Mouse (Mus musculus) heart, postnatal 25 days (tissue): ENCODE data around the gene Gm20481. TPM values are rescaled to one million over a fixed set of nuclear protein-coding genes. Genes with fewer than 3 reads are reported as not detected.
A peak's percentile ranks its signal among the peaks of the same experiment; 100 is the strongest.

Experiments
- DNase-seq: peaks from one replicate; pipeline ENCODE4 v3.0.0; 2022; ENCODE audit warnings: low spot score
- intact Hi-C: fragments of 180-260 bp; cut with DNase I; formaldehyde crosslinking; loops from one replicate; pipeline ENCODE4 v1.15.1; 2025
- total RNA-seq, 2 experiments: library from RNA; stranded (reverse); gene quantifications; 2 replicates each; pipeline ENCODE4 v1.2.3; 2021

Gm20481 gene
- total RNA-seq, 2 experiments from 2014 or later, result not detected

DNA sequence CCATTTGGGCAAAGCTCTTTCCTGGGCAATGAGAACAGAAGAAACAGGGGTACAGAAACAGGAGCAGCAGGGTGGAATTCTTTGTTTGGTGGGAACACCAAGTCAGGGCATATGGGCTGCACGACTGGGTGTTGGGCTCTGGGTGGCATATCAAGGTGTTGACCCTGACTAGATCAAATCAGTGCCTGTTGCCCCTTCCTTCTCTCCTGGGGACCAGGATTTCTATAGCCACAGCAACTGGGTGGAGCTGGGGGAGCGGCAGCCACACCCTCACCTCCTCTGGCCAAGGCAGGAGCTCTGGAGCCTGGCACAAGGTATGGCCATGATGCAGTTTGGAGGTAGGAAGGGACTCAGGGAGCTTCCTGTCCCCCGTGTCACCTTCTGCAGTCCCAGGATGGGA lies 48.5 kb downstream of the Gm20481 start:
- DNase-seq, result no peak
- intact Hi-C loops, result no loop called here

DNA sequence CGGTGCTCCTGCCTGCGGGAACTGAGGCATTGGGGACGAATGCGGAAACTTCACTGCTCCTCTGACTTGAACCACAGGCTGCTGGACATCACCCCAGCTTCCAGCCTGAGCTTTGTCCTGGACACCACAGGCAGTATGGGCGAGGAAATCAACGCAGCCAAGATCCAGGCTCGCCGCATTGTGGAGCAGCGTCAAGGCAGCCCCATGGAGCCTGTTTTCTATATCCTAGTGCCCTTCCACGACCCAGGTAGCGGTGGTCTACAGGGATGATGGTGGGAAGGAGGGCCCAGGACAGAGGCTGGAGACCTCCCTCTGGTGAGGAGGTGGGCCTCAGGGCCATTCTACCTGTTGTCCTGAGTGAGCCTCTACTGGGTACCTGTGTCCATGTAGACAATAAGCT lies 50.2 kb downstream of the Gm20481 start:
- no peak for DNase-seq
- intact Hi-C loops, result loop anchor here (1.0 to 10.0 kb wide), 3 partner anchors 42 to 215 kb away; partner anchors contain the start of genes Atp6v1g2, Ly6g6d, Ly6g6e and Nfkbil1

DNA sequence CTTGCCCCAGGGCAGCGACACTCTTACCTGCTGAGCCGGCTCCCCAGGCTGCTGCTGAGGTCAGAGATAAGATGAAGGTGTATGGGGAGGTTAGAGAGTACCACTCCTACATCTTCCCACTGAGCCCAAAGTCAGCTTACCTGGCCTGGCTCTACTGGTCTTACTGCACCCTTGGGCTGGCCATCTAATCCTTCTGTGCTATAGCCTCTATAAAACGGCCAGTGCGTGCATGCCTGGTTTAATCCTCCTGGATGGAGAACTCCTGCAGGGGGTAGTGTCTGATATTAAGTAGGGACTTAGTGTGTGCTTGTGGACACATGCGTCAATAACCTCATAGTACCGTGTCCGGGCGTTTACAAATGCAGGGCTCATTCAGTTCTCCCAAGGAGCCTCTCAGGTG lies 50.8 kb downstream of the Gm20481 start:
- intact Hi-C loops, result loop anchor here (1.0 to 10.0 kb wide), 3 partner anchors 42 to 214 kb away; partner anchors contain the start of genes Atp6v1g2, Ly6g6d, Ly6g6e and Nfkbil1
- no peak for DNase-seq

DNA sequence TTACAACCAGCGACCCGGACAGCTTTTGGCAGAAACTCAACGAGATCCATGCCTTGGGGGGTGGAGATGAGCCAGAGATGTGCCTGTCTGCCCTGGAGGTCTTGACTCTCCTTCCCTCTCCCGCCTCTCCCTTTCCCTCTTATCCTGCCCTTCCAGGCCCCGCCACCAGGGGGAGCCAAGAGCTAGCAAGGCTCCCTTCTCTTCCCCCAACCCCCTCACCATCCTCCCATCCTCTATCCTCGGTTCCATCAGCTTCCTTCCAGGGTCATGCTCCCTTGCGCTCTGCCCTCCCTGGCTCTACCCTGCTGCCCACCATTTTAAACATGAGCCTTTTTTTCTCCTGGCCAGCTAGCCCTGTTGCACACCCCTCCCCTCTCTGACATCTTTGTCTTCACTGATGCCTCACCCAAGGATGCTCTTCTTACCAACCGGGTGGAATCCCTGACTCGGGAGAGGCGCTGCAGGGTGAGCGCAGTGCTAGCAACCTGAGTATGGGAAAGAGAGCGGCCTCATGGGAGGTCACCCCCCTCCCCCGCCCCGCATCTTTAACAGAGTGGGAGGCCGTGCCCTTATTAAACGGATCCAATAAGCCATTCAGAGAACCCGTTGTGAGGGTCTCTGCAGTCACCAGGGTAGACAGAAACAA lies 51.6 kb downstream of the Gm20481 start:
- peak; percentile 72 for DNase-seq

More for the DNA sequence above, 51.6 kb downstream of the Gm20481 start:
- intact Hi-C loops, result loop anchor here (1.0 to 10.0 kb wide), 4 partner anchors 38 to 214 kb away; partner anchors contain the start of genes Atp6v1g2, Ddah2, Ly6g6d and Ly6g6e

Other genes with a start within 250 kb of the Gm20481 start
- gene C4b, start 226.0 kb upstream of the Gm20481 start, total RNA-seq, result 10 to 100 TPM; 15.0 to 23.3 TPM
- gene Cyp21a1, start 165.4 kb upstream of the Gm20481 start, total RNA-seq, result not detected
- 10 to 100 TPM in 1 of 2 experiments, 1 to 10 TPM in 1; 9.4 to 12.7 TPM for gene Stk19, start 133.0 kb upstream of the Gm20481 start, total RNA-seq
- gene Dxo, start 132.9 kb upstream of the Gm20481 start, total RNA-seq, result 10 to 100 TPM; 11.1 to 11.6 TPM
- 10 to 100 TPM; 18.4 to 22.6 TPM for gene Skiv2l, start 119.7 kb upstream of the Gm20481 start, total RNA-seq
- 10 to 100 TPM; 15.5 to 16.7 TPM for gene Nelfe, start 119.5 kb upstream of the Gm20481 start, total RNA-seq
- gene Cfb, start 107.4 kb upstream of the Gm20481 start, total RNA-seq, result 1 to 10 TPM; 2.8 to 6.0 TPM
- 1 to 10 TPM; 6.4 to 7.4 TPM for gene Zbtb12, start 90.4 kb upstream of the Gm20481 start, total RNA-seq
- gene Gm20547, start 87.9 kb upstream of the Gm20481 start, total RNA-seq, result under 1 TPM in 1 of 2 experiments, not detected in 1; 0.08 TPM
- gene C2, start 71.6 kb upstream of the Gm20481 start, total RNA-seq, result 1 to 10 TPM; 2.8 to 4.1 TPM
- gene Ehmt2, start 71.4 kb upstream of the Gm20481 start, total RNA-seq, result 10 to 100 TPM; 37.6 to 39.1 TPM
- not detected for gene Slc44a4, start 55.4 kb upstream of the Gm20481 start, total RNA-seq
- 10 to 100 TPM; 12.7 to 14.1 TPM for gene Neu1, start 38.7 kb upstream of the Gm20481 start, total RNA-seq
- 1 to 10 TPM; 1.9 to 6.9 TPM for gene Hspa1b, start 10.7 kb upstream of the Gm20481 start, total RNA-seq
- gene Hspa1a, start 2.2 kb downstream of the Gm20481 start, total RNA-seq, result 1 to 10 TPM; 2.9 to 7.7 TPM
- 1 to 10 TPM; 6.9 to 8.1 TPM for gene Hspa1l, start 2.8 kb downstream of the Gm20481 start, total RNA-seq
- 10 to 100 TPM; 19.0 to 19.1 TPM for gene Lsm2, start 11.9 kb downstream of the Gm20481 start, total RNA-seq
- gene Vars, start 31.1 kb downstream of the Gm20481 start, total RNA-seq, result 10 to 100 TPM; 25.7 to 26.9 TPM
- gene Vwa7, start 46.7 kb downstream of the Gm20481 start, total RNA-seq, result 1 to 10 TPM; 7.3 to 7.7 TPM
- gene Sapcd1, start 58.1 kb downstream of the Gm20481 start, total RNA-seq, result not detected
- 1 to 10 TPM in 1 of 2 experiments, under 1 TPM in 1; 0.57 to 1.3 TPM for gene Msh5, start 76.8 kb downstream of the Gm20481 start, total RNA-seq
- 10 to 100 TPM; 40.0 to 46.1 TPM for gene Clic1, start 80.1 kb downstream of the Gm20481 start, total RNA-seq
- gene Ddah2, start 89.1 kb downstream of the Gm20481 start, total RNA-seq, result 10 to 100 TPM; 27.7 to 31.3 TPM
- not detected for gene Ly6g6c, start 95.5 kb downstream of the Gm20481 start, total RNA-seq
- gene Mpig6b, start 96.3 kb downstream of the Gm20481 start, total RNA-seq, result under 1 TPM; 0.18 to 0.87 TPM
- gene Ly6g6e, start 107.0 kb downstream of the Gm20481 start, total RNA-seq, result not detected
- gene Ly6g6d, start 108.2 kb downstream of the Gm20481 start, total RNA-seq, result under 1 TPM; 0.53 to 0.78 TPM
- gene Ly6g6f, start 115.7 kb downstream of the Gm20481 start, total RNA-seq, result not detected
- gene Abhd16a, start 119.4 kb downstream of the Gm20481 start, total RNA-seq, result 10 to 100 TPM; 47.9 to 57.5 TPM
- not detected for gene Ly6g5c, start 138.4 kb downstream of the Gm20481 start, total RNA-seq
- gene Ly6g5b, start 145.5 kb downstream of the Gm20481 start, total RNA-seq, result under 1 TPM in 1 of 2 experiments, not detected in 1; 0.36 TPM
- 1 to 10 TPM; 6.3 to 9.5 TPM for gene Gpank1, start 151.5 kb downstream of the Gm20481 start, total RNA-seq
- gene Csnk2b, start 152.1 kb downstream of the Gm20481 start, total RNA-seq, result 100 to 1,000 TPM; 155 to 167 TPM
- 10 to 100 TPM; 27.0 to 27.1 TPM for gene D17H6S53E, start 156.5 kb downstream of the Gm20481 start, total RNA-seq
- not detected for gene Apom, start 162.1 kb downstream of the Gm20481 start, total RNA-seq
- 100 to 1,000 TPM; 222 to 232 TPM for gene Bag6, start 165.3 kb downstream of the Gm20481 start, total RNA-seq
- 100 to 1,000 TPM; 135 to 143 TPM for gene Prrc2a, start 195.0 kb downstream of the Gm20481 start, total RNA-seq
- 1 to 10 TPM; 2.3 to 3.5 TPM for gene Aif1, start 206.2 kb downstream of the Gm20481 start, total RNA-seq
- gene Lst1, start 218.5 kb downstream of the Gm20481 start, total RNA-seq, result 1 to 10 TPM; 2.7 to 5.3 TPM
- gene Ltb, start 224.5 kb downstream of the Gm20481 start, total RNA-seq, result 1 to 10 TPM; 1.4 to 1.8 TPM
- gene Tnf, start 232.1 kb downstream of the Gm20481 start, total RNA-seq, result under 1 TPM; 0.56 to 0.60 TPM
- not detected for gene Lta, start 235.4 kb downstream of the Gm20481 start, total RNA-seq